Mouse (Mus musculus): Measurements from ENCODE around the gene Rab23.

Gene Rab23

DNA sequence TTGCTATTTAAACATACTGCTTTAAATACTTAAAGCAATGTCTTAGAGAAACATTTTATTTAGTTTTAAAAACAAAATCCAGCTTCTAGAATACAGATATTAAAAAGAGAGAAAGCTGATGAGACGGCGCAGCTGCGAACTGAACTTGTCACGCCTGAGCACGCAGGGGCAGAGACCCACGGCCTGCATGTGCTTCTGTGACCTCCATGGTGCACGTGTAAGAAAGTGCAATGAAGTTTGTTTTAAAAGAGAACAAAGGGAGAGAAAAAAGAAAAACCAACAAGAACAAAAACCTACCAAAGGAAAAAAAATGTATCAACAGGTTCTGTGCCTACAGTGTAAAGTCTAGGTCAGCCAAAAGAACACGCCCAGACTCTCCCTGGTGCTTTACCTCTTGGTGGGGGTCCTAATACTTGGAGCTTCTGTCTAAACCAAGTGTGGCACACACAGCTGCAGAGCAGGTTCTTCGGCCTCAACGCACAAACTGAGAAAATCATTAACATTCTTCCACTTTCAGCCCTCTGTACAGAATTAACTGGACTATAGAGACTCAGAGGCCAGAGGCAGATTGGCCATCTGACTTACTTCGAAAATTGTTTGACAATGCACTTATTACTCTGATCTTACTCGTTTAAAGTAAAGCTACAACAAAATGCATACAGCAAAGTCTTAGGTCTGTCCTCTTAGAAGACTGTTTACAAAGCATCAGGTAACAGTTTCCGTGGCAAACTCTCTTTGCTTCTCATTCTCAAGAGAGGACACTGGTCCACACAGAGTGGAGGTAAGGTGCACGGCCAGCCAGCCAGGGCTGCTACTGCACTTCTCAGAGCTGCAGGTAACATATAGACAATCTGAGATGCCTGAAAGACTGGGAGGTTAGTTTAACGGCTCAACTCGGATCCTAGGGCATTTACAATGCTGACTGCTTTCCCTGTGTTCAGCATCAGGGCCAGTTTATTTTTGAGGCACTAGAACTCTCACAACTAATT lies 47.1 kb downstream of the Rab23 start:
- no peak for DNase-seq (ENCODE audit: low read depth, low spot score)

DNA sequence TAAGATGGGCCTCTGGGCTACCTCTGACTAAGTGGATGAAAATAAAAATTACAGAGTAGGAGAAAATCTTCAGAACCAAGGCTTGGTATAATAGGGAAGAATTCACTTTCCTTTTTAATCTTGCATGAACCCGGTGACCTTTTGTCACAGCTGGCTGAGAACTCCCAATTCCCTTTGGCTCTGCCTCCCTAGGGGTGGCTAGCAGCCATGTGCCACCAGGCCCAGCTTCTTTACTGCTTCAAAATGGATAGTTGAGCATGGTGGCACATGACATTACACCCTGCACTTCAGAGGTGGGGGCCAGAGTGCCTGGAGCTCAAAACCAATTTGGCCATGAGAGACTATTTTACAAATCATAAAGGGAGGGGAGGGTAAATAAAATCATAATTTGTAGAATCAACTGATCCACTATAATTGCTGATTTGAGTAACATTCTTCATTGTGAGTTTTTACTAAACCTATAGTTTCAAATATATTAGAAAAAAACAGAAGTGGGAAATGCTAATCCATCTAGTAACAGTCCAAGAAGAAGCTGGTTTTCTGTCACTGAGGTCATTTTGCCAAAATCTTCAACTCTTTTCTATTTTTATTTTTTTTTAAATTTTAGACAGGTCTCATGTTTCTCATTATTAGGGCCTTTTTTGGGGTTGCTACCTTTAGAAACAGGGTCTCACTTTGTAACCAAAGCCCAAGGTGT lies 48.6 kb downstream of the Rab23 start:
- DNase-seq (ENCODE audit: low read depth, low spot score), result no peak

DNA sequence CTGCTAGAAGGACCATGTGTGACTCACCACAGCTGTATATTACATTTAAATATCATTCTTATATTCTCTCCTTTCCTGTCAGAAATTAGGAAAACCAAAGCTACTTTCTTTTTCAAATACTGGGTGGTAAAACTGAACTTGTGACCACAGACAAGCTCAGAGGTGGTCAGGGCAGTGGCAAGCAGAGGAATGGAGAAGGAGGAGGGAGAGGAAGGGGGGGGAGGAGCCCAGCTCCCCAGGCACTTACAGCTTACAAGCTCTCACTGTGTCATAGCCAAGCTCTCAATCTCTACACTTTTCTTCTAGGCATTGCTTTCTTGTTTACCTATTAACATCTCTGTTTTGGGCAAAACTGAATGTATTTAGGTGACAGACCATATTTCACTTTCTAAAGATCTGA lies 49.1 kb downstream of the Rab23 start:
- DNase-seq (ENCODE audit: low read depth, low spot score), result no peak

DNA sequence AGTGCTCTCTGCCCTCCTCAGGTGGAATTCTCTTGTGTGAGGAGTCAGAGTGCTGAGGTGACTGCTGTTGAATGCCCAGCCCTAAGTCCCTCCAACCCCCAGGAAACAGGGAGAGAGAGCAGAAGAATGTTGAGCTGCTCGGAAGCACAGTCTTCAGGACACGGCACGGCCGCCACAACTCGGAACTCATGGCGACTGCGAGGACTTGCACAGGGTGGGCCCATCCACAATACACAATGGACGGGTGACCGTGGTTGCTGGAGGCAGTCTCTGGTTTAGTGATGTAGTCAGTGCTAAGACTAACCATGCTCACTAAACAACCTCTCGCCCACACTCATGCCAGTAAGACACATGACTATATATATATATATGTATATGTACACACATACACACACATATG lies 51.9 kb downstream of the Rab23 start:
- DNase-seq (ENCODE audit: low read depth, low spot score), result no peak

DNA sequence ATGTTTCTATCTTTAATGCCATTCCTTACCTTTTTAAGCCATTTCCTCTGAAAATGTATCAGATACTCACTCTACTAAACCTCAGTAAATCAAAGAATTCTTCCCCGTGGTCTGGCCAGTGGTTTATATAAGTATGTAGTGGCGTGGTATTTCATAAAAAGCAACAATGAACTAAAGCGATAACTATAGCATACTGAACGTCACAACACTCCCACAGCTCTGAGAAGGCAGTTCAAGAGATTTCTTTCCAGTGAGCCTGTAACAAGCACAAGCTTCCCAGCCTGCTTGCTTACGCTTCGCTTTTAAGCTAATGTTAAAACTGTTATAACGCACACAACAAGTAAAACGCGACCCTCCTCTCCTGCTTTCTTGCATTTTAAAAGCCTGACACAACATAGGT lies 52.4 kb downstream of the Rab23 start:
- no peak for DNase-seq (ENCODE audit: low read depth, low spot score)

DNA sequence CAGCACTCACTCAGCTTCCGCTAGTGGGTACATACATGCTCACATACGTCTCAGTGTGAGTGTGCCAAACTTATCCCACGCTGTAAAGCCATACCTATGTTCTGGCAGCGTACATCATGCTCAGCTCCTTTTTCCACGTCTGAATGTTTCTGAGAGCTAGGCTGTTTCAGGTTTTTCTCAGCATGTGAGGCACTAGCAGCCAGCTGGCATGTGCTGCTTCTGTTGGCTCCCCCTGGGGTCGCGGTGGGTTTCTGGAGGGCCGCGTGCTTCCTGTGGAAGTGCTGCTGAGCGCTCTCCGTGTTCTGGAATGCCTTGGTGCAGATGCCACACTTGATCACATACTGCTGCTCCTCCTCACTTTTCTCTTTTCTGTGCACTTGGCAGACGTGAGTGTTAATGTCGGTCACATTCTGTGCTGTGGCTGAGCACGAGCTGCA lies 56.5 kb downstream of the Rab23 start:
- no peak for DNase-seq (ENCODE audit: low read depth, low spot score)

DNA sequence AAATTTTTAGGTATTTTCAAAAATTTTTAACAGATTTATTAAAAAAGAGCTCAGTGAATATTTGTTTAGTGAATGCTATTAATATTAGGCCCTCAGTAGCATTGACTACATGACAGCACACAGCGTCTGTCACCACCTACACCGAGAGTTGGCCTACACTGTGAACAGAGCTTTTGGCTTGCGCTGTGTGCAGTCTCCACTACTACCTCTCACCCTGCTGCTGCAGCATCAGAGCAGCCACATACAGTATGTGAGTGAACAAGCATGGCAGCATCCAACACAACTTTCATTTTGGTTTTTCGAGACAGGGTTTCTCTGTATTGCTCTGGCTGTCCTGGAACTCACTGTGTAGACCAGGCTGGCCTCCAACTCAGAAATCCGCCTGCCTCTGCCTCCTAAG lies 64.9 kb downstream of the Rab23 start:
- DNase-seq (ENCODE audit: low read depth, low spot score), result no peak

DNA sequence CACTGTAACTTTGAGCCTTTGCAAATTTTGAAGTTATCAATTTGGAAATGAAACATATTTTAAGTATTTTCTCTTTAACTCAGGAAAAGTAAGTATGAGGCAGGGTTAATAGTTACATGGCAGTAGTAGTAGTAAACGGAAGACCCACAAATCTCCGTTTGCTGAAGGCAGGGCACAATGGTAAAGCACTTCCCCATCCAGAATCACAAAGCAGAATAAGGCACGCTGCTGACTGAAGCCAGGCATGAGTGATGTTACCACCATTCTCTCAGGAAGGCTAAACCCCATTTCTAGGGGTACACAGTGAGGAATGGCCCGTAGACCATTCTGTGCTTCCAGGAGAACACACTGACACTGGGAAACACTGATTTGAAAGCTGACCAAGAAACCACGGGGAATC lies 68.4 kb downstream of the Rab23 start:
- no peak for DNase-seq (ENCODE audit: low read depth, low spot score)

DNA sequence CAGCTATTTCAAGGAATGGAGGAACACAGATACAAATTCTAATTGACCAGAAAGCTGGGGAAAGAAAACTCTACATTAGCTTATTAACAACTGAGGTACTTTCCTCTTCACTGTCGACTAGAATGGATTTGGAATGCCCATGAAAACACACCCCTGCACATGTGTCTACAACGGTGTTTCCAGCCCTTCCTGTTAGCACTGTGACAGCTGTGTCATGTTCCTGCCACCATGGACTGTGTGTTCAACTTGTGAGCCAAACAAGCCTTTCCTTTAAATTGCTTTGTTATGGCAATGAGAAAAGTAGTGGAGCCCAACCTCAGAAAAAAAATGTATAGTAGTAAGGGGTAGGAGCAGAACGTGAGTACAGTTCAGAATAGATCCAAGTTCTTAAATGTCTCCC lies 68.8 kb downstream of the Rab23 start:
- no peak for DNase-seq (ENCODE audit: low read depth, low spot score)
